Mouse (Mus musculus): ENCODE measurements around the gene Trpc2. TPM values are rescaled to one million over a fixed set of nuclear protein-coding genes. Genes with fewer than 3 reads are reported as not detected.
"Not testable (repeated sequence)": the region's sequence is repeated elsewhere in the genome, so short reads cannot be mapped to it uniquely, and the experiment has no call there.

The Trpc2 gene
- polyA plus RNA-seq (2015; fragmentation: Nextera tagmentation; extraction: Ambion mirVana) = not detected in 2 replicates

GRCm38 (mm10) chr7:102082816-102083215, at the start of gene Trpc2:
TSS of gene Trpc2 (plus strand) at chr7:102083116.
- ATAC-seq (replicated peaks; ENCODE audit: low FRiP score) = no peak
- WGBS = 90% methylated on average over 5 of the region's 5 CpGs
- Histone ChIP-seq H3K27me3 (no peaks in the 10 kb centered on the region), H3K9ac (no peak within 1 kb of the TSS), H3K27ac (no peak within 1 kb of the TSS), H3K4me3 (replicated peaks) (no peak within 1 kb of the TSS), H3K9me3 (replicated peaks) (no peaks in the 10 kb centered on the region), H3K4me2 (no peak within 1 kb of the TSS), H3K36me3 (peaks cover 73% of the 10 kb centered on the region), H3K4me1 (no peaks in the 10 kb centered on the region)

- no peak for ATAC-seq (replicated peaks; ENCODE audit: low FRiP score)
- Histone ChIP-seq H3K4me1 (no peaks in the 10 kb centered on the region), H3K9ac (no peak overlapping the region), H3K4me3 (replicated peaks) (no peak overlapping the region), H3K36me3 (peaks cover 99% of the 10 kb centered on the region), H3K9me3 (replicated peaks) (no peaks in the 10 kb centered on the region), H3K4me2 (no peak overlapping the region), H3K27me3 (no peaks in the 10 kb centered on the region), H3K27ac (no peak overlapping the region)
- 97% methylated on average over 1 of the region's 1 CpGs for WGBS
Observed at GRCm38 (mm10) chr7:102034904-102035303, 48.0 kb upstream of the Trpc2 start.

GRCm38 (mm10) chr7:102035534-102035933, 47.4 kb upstream of the Trpc2 start:
- H3K4me1 ChIP-seq = no peaks in the 10 kb centered on the region
- H3K4me3 ChIP-seq (replicated peaks) = no peak overlapping the region
- no peak overlapping the region for H3K9ac ChIP-seq
- no peak overlapping the region for H3K4me2 ChIP-seq
- no peak for ATAC-seq (replicated peaks; ENCODE audit: low FRiP score)
- H3K27ac ChIP-seq = no peak overlapping the region
- 91% methylated on average over 2 of the region's 2 CpGs for WGBS
- H3K27me3 ChIP-seq = no peaks in the 10 kb centered on the region
- H3K9me3 ChIP-seq (replicated peaks) = no peaks in the 10 kb centered on the region
- H3K36me3 ChIP-seq = peaks cover 100% of the 10 kb centered on the region

- ATAC-seq (replicated peaks; ENCODE audit: low FRiP score) = no peak
- H3K27ac ChIP-seq = no peak overlapping the region
- H3K4me3 ChIP-seq (replicated peaks) = no peak overlapping the region
- no peaks in the 10 kb centered on the region for H3K9me3 ChIP-seq (replicated peaks)
- no peak overlapping the region for H3K4me2 ChIP-seq
- H3K27me3 ChIP-seq = no peaks in the 10 kb centered on the region
- peaks cover 97% of the 10 kb centered on the region for H3K36me3 ChIP-seq
- no peaks in the 10 kb centered on the region for H3K4me1 ChIP-seq
- 88% methylated on average over 3 of the region's 3 CpGs for WGBS
- no peak overlapping the region for H3K9ac ChIP-seq
Observed at GRCm38 (mm10) chr7:102037318-102037717, 45.6 kb upstream of the Trpc2 start.

GRCm38 (mm10) chr7:102042314-102042713, 40.6 kb upstream of the Trpc2 start:
- peaks cover 48% of the 10 kb centered on the region for H3K36me3 ChIP-seq
- H3K9ac ChIP-seq = no peak overlapping the region
- no peak overlapping the region for H3K4me3 ChIP-seq (replicated peaks)
- WGBS = 75% methylated on average over 2 of the region's 2 CpGs
- no peak for ATAC-seq (replicated peaks; ENCODE audit: low FRiP score)
- no peak overlapping the region for H3K4me2 ChIP-seq
- no peaks in the 10 kb centered on the region for H3K4me1 ChIP-seq
- no peak overlapping the region for H3K27ac ChIP-seq
- no peaks in the 10 kb centered on the region for H3K27me3 ChIP-seq
- H3K9me3 ChIP-seq (replicated peaks) = no peaks in the 10 kb centered on the region

GRCm38 (mm10) chr7:102048524-102048923, 34.4 kb upstream of the Trpc2 start:
- not testable (repeated sequence) for H3K27me3 ChIP-seq; H3K9me3 ChIP-seq (replicated peaks); H3K27ac ChIP-seq; H3K4me3 ChIP-seq (replicated peaks); ATAC-seq (replicated peaks; ENCODE audit: low FRiP score); H3K4me2 ChIP-seq; H3K4me1 ChIP-seq; H3K9ac ChIP-seq
- peaks cover 30% of the 10 kb centered on the region for H3K36me3 ChIP-seq

GRCm38 (mm10) chr7:102061353-102061752, 21.6 kb upstream of the Trpc2 start:
- Histone ChIP-seq H3K27ac (no peak overlapping the region), H3K36me3 (peaks cover 36% of the 10 kb centered on the region), H3K27me3 (no peaks in the 10 kb centered on the region), H3K4me1 (peaks cover 27% of the 10 kb centered on the region), H3K4me2 (no peak overlapping the region), H3K9ac (no peak overlapping the region), H3K9me3 (replicated peaks) (no peaks in the 10 kb centered on the region), H3K4me3 (replicated peaks) (no peak overlapping the region)
- ATAC-seq (replicated peaks; ENCODE audit: low FRiP score) = no peak
- 91% methylated on average over 3 of the region's 3 CpGs for WGBS

GRCm38 (mm10) chr7:102062203-102062602, 20.7 kb upstream of the Trpc2 start:
- peak overlapping the region; percentile 34; the same call in 1 of the 2 replicates for H3K27ac ChIP-seq
- WGBS = 58% methylated on average over 1 of the region's 1 CpGs
- ATAC-seq (replicated peaks; ENCODE audit: low FRiP score) = no peak

GRCm38 (mm10) chr7:102063891-102064290, 19.0 kb upstream of the Trpc2 start:
- peak overlapping the region; percentile 82 for H3K4me3 ChIP-seq (replicated peaks)
- peaks cover 35% of the 10 kb centered on the region for H3K4me1 ChIP-seq
- H3K27me3 ChIP-seq = no peaks in the 10 kb centered on the region
- H3K9ac ChIP-seq = no peak overlapping the region
- H3K36me3 ChIP-seq = peaks cover 22% of the 10 kb centered on the region
- WGBS = 81% methylated on average over 9 of the region's 9 CpGs
- ATAC-seq (replicated peaks; ENCODE audit: low FRiP score) = no peak
- peak overlapping the region; percentile 68 for H3K4me2 ChIP-seq
- no peaks in the 10 kb centered on the region for H3K9me3 ChIP-seq (replicated peaks)
- H3K27ac ChIP-seq = no peak overlapping the region

More at GRCm38 (mm10) chr7:102062203-102062602, 20.7 kb upstream of the Trpc2 start:
- Histone ChIP-seq H3K9me3 (replicated peaks) (no peaks in the 10 kb centered on the region), H3K4me3 (replicated peaks) (no peak overlapping the region), H3K4me2 (0 out of 2 replicates have a peak overlapping the region, but pooled peaks have one; percentile 2), H3K36me3 (peaks cover 27% of the 10 kb centered on the region), H3K27me3 (no peaks in the 10 kb centered on the region), H3K4me1 (peaks cover 33% of the 10 kb centered on the region), H3K9ac (no peak overlapping the region)

- Histone ChIP-seq H3K9ac (peak overlapping the region; percentile 73), H3K9me3 (replicated peaks) (no peaks in the 10 kb centered on the region), H3K4me2 (peak overlapping the region; percentile 68), H3K27me3 (no peaks in the 10 kb centered on the region), H3K27ac (peak overlapping the region; percentile 92; the same call in 1 of the 2 replicates), H3K4me1 (peaks cover 35% of the 10 kb centered on the region), H3K36me3 (peaks cover 16% of the 10 kb centered on the region), H3K4me3 (replicated peaks) (peak overlapping the region; percentile 82)
- under 1% methylated on average over 9 of the region's 9 CpGs for WGBS
- ATAC-seq (replicated peaks; ENCODE audit: low FRiP score) = peak; percentile 34
Observed at GRCm38 (mm10) chr7:102064655-102065045, 18.3 kb upstream of the Trpc2 start.

GRCm38 (mm10) chr7:102065046-102065891, 17.6 kb upstream of the Trpc2 start, which contains the start of the genes Rnf121, Xndc1 and Xntrpc:
TSS of gene Rnf121 (minus strand) at chr7:102065469.
TSS of gene Xndc1 (plus strand) at chr7:102065511.
TSS of gene Xntrpc (plus strand) at chr7:102065713.
- peaks cover 35% of the 10 kb centered on the region for H3K4me1 ChIP-seq
- H3K27ac ChIP-seq = peak within 1 kb of the TSS; percentile 92
- H3K36me3 ChIP-seq = peaks cover 14% of the 10 kb centered on the region; the same call in 1 of the 2 replicates
- peak within 1 kb of the TSS; percentile 82 for H3K4me3 ChIP-seq (replicated peaks)
- H3K9me3 ChIP-seq (replicated peaks) = no peaks in the 10 kb centered on the region
- peak; percentile 99 for ATAC-seq (replicated peaks; ENCODE audit: low FRiP score)
- WGBS = under 1% methylated on average over 56 of the region's 56 CpGs
- peak within 1 kb of the TSS; percentile 73 for H3K9ac ChIP-seq
- peak within 1 kb of the TSS; percentile 68 for H3K4me2 ChIP-seq
- no peaks in the 10 kb centered on the region for H3K27me3 ChIP-seq

- peaks cover 23% of the 10 kb centered on the region for H3K36me3 ChIP-seq
- no peaks in the 10 kb centered on the region for H3K9me3 ChIP-seq (replicated peaks)
- peak overlapping the region; percentile 68 for H3K4me2 ChIP-seq
- 0 out of 2 replicates have a peak overlapping the region, but pooled peaks have one; percentile 92 for H3K27ac ChIP-seq
- H3K4me1 ChIP-seq = peaks cover 35% of the 10 kb centered on the region
- no peak for ATAC-seq (replicated peaks; ENCODE audit: low FRiP score)
- peak overlapping the region; percentile 82 for H3K4me3 ChIP-seq (replicated peaks)
- H3K27me3 ChIP-seq = no peaks in the 10 kb centered on the region
- H3K9ac ChIP-seq = peak overlapping the region; percentile 73
- WGBS = 71% methylated on average over 6 of the region's 6 CpGs
Observed at GRCm38 (mm10) chr7:102066363-102066762, 16.6 kb upstream of the Trpc2 start.

Measured in kidney, embryonic 15.5 days (tissue).